Mouse (Mus musculus) heart, embryonic 15.5 days (tissue): ENCODE measurements at regions not wholly inside any gene's neighbourhood (a gene's known extent, or its start where the extent isn't known, plus 50 kb on each side); places are given as distances from the start of the nearest gene placed in this dataset.

Experiments
- ATAC-seq: fragments of 200-750 bp; cut with Nextera tagmentation; replicated peaks from 2 replicates; pipeline ENCODE4 v1.8.0; 2017; ENCODE audit warnings: low read depth, moderate TSS enrichment; ENCODE audit not compliant: insufficient number of reproducible peaks, insufficient read depth, low FRiP score
- H3K27ac ChIP-seq: fragments of 300-500 bp; sonication (generic); 2 replicates; pipeline ENCODE4 v1.5.1; 2015; ENCODE audit warnings: mild to moderate bottlenecking, inconsistent platforms
- H3K27me3 ChIP-seq: fragments of 300-500 bp; sonication (generic); 2 replicates; pipeline ENCODE4 v1.6.1; 2015; ENCODE audit warnings: inconsistent platforms
- H3K36me3 ChIP-seq: fragments of 300-500 bp; sonication (generic); 2 replicates; pipeline ENCODE4 v1.6.1; 2015; ENCODE audit warnings: mild to moderate bottlenecking, inconsistent platforms
- H3K4me1 ChIP-seq: fragments of 300-500 bp; sonication (generic); replicated peaks from 2 replicates; pipeline ENCODE4 v1.6.1; 2015; ENCODE audit warnings: inconsistent platforms
- H3K4me2 ChIP-seq: fragments of 300-500 bp; sonication (generic); 2 replicates; pipeline ENCODE4 v1.6.1; 2015; ENCODE audit warnings: inconsistent platforms, mild to moderate bottlenecking, moderate library complexity
- H3K4me3 ChIP-seq: fragments of 300-500 bp; sonication (generic); 2 replicates; pipeline ENCODE4 v1.5.1; 2015; ENCODE audit warnings: mild to moderate bottlenecking, inconsistent platforms
- H3K9ac ChIP-seq: fragments of 300-500 bp; sonication (generic); 2 replicates; pipeline ENCODE4 v1.6.1; 2015; ENCODE audit warnings: mild to moderate bottlenecking, inconsistent platforms
- H3K9me3 ChIP-seq: fragments of 300-500 bp; sonication (generic); replicated peaks from 2 replicates; pipeline ENCODE4 v1.6.1; 2016; ENCODE audit warnings: inconsistent platforms
- WGBS: fragments of 180-500 bp; shearing (Covaris S2); methylation state at CpG from one replicate; pipeline ENCODE4 v1.1.7; 2015; ENCODE audit warnings: mixed read lengths; 5-methylcytosine and 5-hydroxymethylcytosine counted together

DNA sequence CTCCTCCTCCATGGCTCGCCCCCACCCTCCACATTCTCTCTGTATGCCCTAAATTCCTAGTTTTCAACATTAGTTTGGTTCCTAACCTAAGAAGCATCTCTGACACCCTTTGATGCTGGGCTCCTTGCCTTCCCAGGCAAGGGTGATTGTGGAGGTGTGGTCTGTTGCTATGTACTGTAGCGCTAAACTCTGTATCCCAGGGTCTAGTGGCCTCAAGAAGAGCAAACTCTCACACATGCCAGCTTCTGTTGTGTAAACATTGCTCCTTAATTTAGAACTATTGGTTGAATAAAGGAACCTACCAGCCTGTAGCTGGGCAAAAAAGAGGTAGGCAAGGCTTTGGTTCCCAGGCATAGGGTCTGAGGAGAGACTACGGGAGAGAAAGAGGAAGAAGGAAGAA is 140.6 kb downstream of the Kcnk1 start:
- no peak overlapping the region for H3K4me3 ChIP-seq
- 75% methylated on average over 3 of the region's 3 CpGs for WGBS
- peaks cover 12% of the 10 kb centered on the region for H3K4me1 ChIP-seq
- no peak overlapping the region for H3K27ac ChIP-seq
- ATAC-seq = no peak
- H3K4me2 ChIP-seq = no peak overlapping the region
- no peaks in the 10 kb centered on the region for H3K36me3 ChIP-seq
- peaks cover 32% of the 10 kb centered on the region for H3K27me3 ChIP-seq
- no peaks in the 10 kb centered on the region for H3K9me3 ChIP-seq
- no peak overlapping the region for H3K9ac ChIP-seq

DNA sequence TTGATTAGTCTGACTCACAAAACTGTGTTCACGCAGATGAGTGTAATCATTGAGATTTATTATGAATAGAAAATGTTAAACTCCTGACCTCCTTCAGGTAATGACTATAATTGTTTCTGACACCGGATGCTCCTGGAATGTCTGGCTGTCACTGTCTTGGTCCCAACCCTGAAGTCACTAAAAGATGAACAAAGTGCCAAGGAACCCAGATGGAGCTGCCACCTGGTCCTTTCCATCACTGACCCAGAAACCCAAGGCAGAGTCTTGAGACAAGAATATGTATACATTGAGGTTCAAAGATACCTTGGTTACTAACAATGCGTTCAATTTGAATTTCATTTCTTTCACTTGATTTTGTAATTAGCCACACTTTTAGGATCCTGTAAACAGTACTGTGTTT is 142.0 kb downstream of the Kcnk1 start:
- ATAC-seq = no peak
- Histone ChIP-seq H3K4me2 (no peak overlapping the region), H3K27ac (no peak overlapping the region), H3K27me3 (peaks cover 38% of the 10 kb centered on the region), H3K4me3 (no peak overlapping the region), H3K9ac (no peak overlapping the region), H3K4me1 (peaks cover 12% of the 10 kb centered on the region), H3K9me3 (no peaks in the 10 kb centered on the region), H3K36me3 (no peaks in the 10 kb centered on the region)
- 88% methylated on average over 3 of the region's 3 CpGs for WGBS

DNA sequence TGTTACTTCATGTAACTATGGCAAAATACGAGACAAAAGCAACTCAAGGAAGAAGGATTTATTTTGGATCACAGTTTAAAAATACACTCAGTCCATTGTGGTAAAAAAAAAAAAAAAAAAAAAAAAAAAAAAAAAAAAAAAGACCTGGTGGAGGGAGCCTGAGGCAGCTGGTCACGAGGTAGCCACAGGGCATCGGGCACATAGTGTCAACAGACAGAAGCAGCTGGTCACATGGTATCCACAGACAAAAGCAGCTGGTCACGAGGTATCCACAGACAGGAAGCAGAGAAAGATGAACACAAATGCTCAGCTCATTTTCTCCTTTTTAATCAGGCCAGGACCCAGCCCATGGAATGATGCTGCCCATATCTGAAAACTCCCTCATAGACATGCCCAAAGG is 142.5 kb downstream of the Kcnk1 start:
- Histone ChIP-seq H3K36me3 (no peaks in the 10 kb centered on the region), H3K27me3 (peaks cover 38% of the 10 kb centered on the region), H3K4me3 (no peak overlapping the region), H3K4me2 (no peak overlapping the region), H3K4me1 (peaks cover 12% of the 10 kb centered on the region), H3K9ac (no peak overlapping the region), H3K27ac (no peak overlapping the region), H3K9me3 (no peaks in the 10 kb centered on the region)
- 70% methylated on average over 4 of the region's 4 CpGs for WGBS
- ATAC-seq = no peak

DNA sequence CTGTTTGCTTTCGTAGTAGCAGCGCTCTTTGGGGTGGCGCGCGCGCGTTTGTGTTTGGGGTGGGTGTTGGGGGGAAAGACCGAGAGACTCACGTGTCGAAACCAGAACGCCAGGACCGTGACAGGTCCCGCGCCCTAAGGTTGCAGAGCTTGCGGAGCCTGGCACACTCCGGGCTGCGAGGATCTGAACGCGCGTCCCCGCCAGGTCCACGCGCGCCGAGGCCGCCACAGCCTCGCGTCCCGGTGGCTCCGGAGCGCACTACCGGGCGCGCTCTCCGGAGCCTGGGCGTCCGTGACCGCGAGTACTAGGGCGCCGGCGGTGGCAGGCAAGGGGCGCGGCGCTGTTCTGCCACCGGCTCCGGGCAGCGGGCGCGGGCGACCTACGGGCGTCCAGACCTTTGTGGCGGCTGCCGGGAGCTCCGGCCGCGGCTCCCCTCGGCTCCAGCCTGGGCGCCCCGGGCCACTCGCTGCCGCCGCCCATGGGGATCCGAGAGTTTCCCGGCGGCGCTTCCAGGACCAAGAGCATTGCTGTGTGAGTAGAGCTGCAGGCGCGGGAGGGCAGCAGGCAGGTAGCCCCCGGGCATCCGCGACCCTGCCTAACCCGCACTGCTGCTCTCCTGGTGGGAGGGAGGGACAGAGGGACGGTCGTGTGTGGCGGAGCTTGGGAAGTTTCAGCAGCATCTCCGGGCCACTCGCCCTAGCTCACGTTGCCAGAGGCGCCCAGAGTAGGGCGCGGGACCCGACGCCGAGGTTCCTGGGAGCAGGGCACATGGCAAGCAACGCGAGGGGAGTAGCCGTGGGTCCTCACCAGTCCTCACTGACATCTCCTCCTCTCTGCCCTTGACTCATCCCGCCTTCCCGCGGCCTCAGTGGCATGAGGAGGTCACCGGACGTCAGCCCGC is 143.9 kb downstream of the Kcnk1 start:
- Histone ChIP-seq H3K36me3 (no peaks in the 10 kb centered on the region), H3K9ac (peak overlapping the region; percentile 41), H3K27me3 (peaks cover 38% of the 10 kb centered on the region), H3K4me2 (peak overlapping the region; percentile 95), H3K27ac (no peak overlapping the region), H3K4me3 (peak overlapping the region; percentile 56), H3K9me3 (no peaks in the 10 kb centered on the region), H3K4me1 (peaks cover 12% of the 10 kb centered on the region)
- 0 out of 2 replicates have a peak, but pooled peaks have one; percentile 31 for ATAC-seq
- under 1% methylated on average over 94 of the region's 95 CpGs for WGBS

DNA sequence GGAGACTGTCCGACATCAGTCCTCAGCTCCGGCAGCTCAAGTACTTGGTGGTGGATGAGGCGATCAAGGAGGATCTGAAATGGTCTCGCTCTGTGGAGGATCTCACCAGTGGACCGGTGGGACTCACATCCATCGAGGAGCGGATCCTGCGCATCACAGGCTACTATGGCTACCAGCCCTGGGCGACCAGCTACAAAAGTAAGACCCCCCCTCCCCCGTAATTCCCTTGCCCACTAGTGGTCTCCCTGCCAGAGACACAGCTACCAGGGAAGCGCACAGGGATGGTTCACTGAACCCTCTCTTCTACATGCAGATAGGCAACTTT is 144.5 kb downstream of the Kcnk1 start:
- H3K27me3 ChIP-seq = peaks cover 38% of the 10 kb centered on the region
- WGBS = 22% methylated on average over 11 of the region's 11 CpGs
- no peak overlapping the region for H3K27ac ChIP-seq
- no peaks in the 10 kb centered on the region for H3K9me3 ChIP-seq
- no peak overlapping the region for H3K9ac ChIP-seq
- H3K4me3 ChIP-seq = peak overlapping the region; percentile 56
- ATAC-seq = no peak
- H3K4me1 ChIP-seq = peaks cover 12% of the 10 kb centered on the region
- no peaks in the 10 kb centered on the region for H3K36me3 ChIP-seq
- H3K4me2 ChIP-seq = peak overlapping the region; percentile 95

DNA sequence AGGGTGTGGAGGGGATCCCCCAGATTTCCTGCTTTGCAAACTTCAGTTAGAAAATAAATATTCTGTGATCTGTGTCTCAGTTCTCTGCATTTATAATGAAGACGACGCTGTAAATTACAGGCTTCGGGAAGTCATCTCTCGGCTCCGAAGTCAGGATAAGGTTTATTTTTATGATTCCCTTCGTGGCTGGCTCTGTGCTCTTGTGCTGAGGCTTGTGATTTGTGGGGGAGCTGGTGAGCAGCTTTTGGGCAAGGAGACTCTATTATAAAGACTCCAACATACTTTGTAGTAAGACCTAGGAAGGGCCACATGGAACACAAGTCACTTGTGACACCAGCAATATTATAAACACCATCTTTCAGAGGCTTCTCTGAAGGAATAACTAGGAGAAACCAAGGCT is 146.0 kb downstream of the Kcnk1 start:
- Histone ChIP-seq H3K4me1 (peaks cover 12% of the 10 kb centered on the region), H3K27me3 (peaks cover 38% of the 10 kb centered on the region), H3K27ac (no peak overlapping the region), H3K4me2 (no peak overlapping the region), H3K9me3 (no peaks in the 10 kb centered on the region), H3K36me3 (no peaks in the 10 kb centered on the region), H3K4me3 (no peak overlapping the region), H3K9ac (no peak overlapping the region)
- no peak for ATAC-seq
- 75% methylated on average over 6 of the region's 6 CpGs for WGBS

DNA sequence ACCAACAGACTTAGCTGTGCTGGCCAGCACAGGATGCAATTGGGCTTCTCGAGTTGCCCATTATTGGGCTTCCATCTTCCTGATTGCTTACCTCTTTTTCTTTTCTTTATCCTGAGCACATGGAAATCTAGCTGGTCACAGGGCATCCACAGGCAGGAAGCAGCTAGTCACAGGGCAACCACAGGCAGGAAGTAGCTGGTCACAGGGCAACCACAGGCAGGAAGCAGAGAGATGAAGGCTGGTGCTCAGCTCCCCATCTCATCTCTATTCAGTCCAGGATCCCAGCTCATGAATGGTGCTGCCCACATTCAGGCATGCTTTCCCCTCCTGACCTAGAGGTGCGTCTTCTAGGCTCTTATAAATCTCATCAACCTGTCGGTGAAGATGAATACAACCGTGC is 146.8 kb upstream of the Slc35f3 start:
- no peak overlapping the region for H3K4me2 ChIP-seq
- no peaks in the 10 kb centered on the region for H3K9me3 ChIP-seq
- no peaks in the 10 kb centered on the region for H3K36me3 ChIP-seq
- no peaks in the 10 kb centered on the region for H3K27me3 ChIP-seq
- peaks cover 3% of the 10 kb centered on the region; the same call in 1 of the 2 replicates for H3K4me1 ChIP-seq
- no peak overlapping the region for H3K9ac ChIP-seq
- 68% methylated on average over 4 of the region's 4 CpGs for WGBS
- no peak overlapping the region for H3K4me3 ChIP-seq
- ATAC-seq = no peak
- no peak overlapping the region for H3K27ac ChIP-seq

DNA sequence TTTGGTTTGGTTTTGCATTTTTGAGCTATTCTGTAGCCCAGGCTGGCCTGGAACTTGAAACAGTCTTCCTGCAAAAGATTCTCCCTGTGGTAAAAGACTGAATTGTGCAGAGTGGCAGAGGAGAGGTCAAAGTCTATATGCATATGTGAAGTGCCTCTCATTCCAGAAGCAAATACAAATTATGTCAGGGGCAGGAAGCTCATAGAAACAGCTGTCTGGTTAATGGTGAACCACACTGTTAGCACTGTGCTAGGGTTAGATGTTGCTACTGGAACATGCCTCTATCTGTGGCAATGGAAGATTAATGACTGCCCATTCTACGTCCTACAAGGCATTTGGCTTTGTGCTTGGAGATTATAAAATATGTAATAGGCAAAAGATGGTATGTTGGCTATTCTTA is 144.4 kb upstream of the Slc35f3 start:
- no peak for ATAC-seq

DNA sequence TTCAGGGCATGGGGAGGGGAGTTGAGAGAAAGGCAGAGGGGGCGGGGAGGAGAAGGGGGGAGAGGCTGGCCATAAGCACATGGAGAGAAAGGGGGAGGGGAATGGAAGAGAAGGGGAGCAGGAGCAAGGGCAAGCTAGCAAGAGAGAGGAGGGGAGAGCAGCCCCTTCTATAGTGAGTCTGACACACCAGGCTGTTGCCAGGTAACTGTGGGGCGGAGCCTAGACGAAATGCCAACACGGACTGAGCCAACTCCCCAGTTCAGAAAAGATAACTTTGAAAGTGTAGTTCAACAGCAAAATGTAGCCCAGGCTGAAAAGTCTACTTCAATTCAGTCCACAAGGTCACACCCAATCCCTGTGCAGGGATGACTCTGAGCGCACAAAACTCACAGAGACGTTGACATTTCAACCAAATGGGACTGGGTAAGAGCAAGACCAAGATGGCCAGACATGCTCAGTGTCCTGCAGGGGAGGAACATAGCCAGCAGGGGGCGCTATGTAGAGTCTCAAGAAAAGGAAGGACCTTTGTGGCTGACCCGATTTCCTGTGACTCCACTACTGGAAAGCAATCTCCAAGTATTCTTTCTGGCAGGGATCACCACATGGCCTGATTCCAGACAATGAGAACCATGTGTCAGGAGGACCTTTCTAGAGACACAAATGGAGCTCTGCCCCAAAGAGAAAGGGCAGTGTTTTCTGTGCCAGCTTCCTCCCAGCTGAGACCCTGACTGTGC is 140.7 kb upstream of the Slc35f3 start:
- no peak for ATAC-seq

More for the DNA sequence above, 144.4 kb upstream of the Slc35f3 start:
- Histone ChIP-seq H3K27ac (no peak overlapping the region), H3K4me3 (no peak overlapping the region), H3K9ac (no peak overlapping the region), H3K4me1 (peaks cover 3% of the 10 kb centered on the region; the same call in 1 of the 2 replicates), H3K27me3 (no peaks in the 10 kb centered on the region), H3K4me2 (no peak overlapping the region), H3K9me3 (no peaks in the 10 kb centered on the region), H3K36me3 (no peaks in the 10 kb centered on the region)
- WGBS = 69% methylated on average over 1 of the region's 1 CpGs

DNA sequence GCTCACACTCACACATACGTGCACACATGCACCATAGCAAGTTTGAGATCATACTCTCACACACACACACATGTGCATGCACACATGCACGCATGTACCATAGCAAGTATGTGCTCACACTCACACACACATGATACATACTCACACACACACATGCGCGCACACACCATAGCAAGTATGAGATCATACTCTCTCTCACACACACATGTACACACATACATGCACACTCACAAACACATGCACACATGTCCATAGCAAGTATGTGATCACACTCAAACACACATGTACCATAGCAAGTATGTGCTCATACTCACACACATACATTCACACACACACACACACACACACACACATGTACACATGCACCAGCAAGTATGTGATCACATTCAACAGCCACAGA is 138.9 kb upstream of the Slc35f3 start:
- Histone ChIP-seq H3K9ac (no peak overlapping the region), H3K4me2 (no peak overlapping the region), H3K4me1 (peaks cover 5% of the 10 kb centered on the region; the same call in 1 of the 2 replicates), H3K4me3 (no peak overlapping the region), H3K9me3 (no peaks in the 10 kb centered on the region), H3K27ac (no peak overlapping the region), H3K36me3 (no peaks in the 10 kb centered on the region), H3K27me3 (no peaks in the 10 kb centered on the region)
- WGBS = 93% methylated on average over 4 of the region's 4 CpGs
- ATAC-seq = no peak

More for the DNA sequence above, 140.7 kb upstream of the Slc35f3 start:
- Histone ChIP-seq H3K9me3 (no peaks in the 10 kb centered on the region), H3K4me2 (no peak overlapping the region), H3K4me3 (no peak overlapping the region), H3K9ac (no peak overlapping the region), H3K36me3 (no peaks in the 10 kb centered on the region), H3K27me3 (no peaks in the 10 kb centered on the region), H3K27ac (no peak overlapping the region), H3K4me1 (peaks cover 8% of the 10 kb centered on the region; the same call in 1 of the 2 replicates)
- 67% methylated on average over 8 of the region's 8 CpGs for WGBS

DNA sequence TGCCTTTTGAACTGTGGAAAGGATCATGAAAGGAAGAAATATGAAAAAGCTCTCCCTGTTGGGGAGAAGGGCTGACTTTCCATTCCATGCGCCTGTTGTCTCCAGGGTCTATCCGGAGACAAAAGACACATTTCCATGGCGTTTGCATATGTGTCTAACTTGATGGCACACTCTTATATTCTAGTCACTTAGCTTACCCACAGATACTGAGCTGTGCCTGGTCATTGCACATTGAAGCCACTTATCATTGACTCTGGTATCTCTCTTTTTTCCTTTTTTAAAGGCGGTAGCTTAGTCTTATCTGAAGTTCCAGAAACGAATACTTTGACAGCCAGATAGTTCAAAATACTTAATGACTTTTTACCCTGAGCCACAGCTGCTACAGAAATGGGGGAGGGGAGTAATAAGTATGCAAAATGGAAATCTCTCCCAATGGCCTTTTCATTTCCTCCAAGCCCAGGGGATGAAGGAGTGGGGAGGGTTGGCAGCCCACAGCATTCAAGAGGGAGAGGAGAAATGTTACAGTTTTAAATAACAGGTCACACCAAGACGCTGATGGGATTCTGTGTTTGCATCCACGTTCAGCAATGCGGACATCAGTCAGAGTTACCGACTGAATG is 137.9 kb upstream of the Slc35f3 start:
- Histone ChIP-seq H3K27ac (no peak overlapping the region), H3K27me3 (no peaks in the 10 kb centered on the region), H3K4me2 (no peak overlapping the region), H3K9me3 (no peaks in the 10 kb centered on the region), H3K4me1 (peaks cover 5% of the 10 kb centered on the region; the same call in 1 of the 2 replicates), H3K9ac (no peak overlapping the region), H3K4me3 (no peak overlapping the region), H3K36me3 (no peaks in the 10 kb centered on the region)
- no peak for ATAC-seq
- WGBS = 46% methylated on average over 9 of the region's 9 CpGs
